In the genomic region with DNA sequence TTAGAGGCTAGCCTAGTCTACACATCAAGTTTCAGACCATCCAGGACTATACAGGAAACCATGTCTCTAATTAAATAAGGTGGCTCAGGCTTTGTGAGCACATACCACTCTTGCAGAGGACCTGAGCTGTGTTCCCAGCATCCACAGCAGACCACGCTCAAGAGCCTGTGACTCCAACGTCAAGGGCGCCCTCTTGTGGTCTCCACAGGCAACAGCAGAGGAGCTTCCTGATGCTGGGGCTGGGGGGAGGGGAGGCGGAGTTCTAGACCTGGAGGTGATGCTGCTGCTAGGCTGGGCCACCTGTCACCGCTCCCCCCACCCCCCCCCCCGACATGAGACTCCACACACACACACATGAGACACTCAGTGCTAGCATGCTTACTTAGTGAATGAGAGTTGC, we compare ENCODE assay signal across 10 mouse cellular contexts. TPM values are rescaled to one million over a fixed set of nuclear protein-coding genes. Genes with fewer than 3 reads are reported as not detected.
DNase-seq lines count a peak whose midpoint lies in the region; ATAC-seq and TF ChIP-seq lines count a peak whose summit lies in the region.
"Had no signal": no experiment of that assay in that cellular context is flagged by ENCODE, and none has a peak within 500 bp of the region (broad histone marks: within the 10 kb centered on the region; RNA-seq: fewer than 3 reads in every experiment).

No protein-coding gene starts in this region.

- H3K4me2 ChIP-seq in heart, embryonic 11.5 days, result no peak overlapping the region
- no peak overlapping the region for H3K4me2 ChIP-seq in forebrain, embryonic 15.5 days (replicated peaks)
- no peak overlapping the region for H3K4me2 ChIP-seq in forebrain, embryonic 16.5 days (ENCODE audit: low read length)
- H3K4me2 ChIP-seq: neural tube, embryonic 13.5 days had no signal

- ATAC-seq in heart, embryonic 11.5 days (replicated peaks; ENCODE audit: insufficient number of reproducible peaks, low FRiP score, low TSS enrichment), result no peak
- 0 out of 2 replicates have a peak, but pooled peaks have one; percentile 32 for ATAC-seq in monocyte, adult 5-6 weeks (replicated peaks; ENCODE audit: insufficient number of reproducible peaks, low FRiP score, low TSS enrichment, poor library complexity, severe bottlenecking)
- ATAC-seq in forebrain, embryonic 15.5 days (replicated peaks), result no peak
- no peak for ATAC-seq in forebrain, embryonic 16.5 days

- H3K79me2 ChIP-seq in C2C12 (ENCODE audit: control insufficient read depth, insufficient read depth), result no peaks in the 10 kb centered on the region

- H3K79me3 ChIP-seq in C2C12 (ENCODE audit: low read depth), result no peaks in the 10 kb centered on the region

- no peak overlapping the region for H3ac ChIP-seq in C2C12 (ENCODE audit: control insufficient read depth, insufficient read length, low read depth)

- H3K4me1 ChIP-seq in heart, embryonic 11.5 days (ENCODE audit: control insufficient read depth, insufficient read depth, low read length), result no peaks in the 10 kb centered on the region
- no peaks in the 10 kb centered on the region for H3K4me1 ChIP-seq in forebrain, embryonic 15.5 days
- no peaks in the 10 kb centered on the region for H3K4me1 ChIP-seq in forebrain, embryonic 16.5 days (replicated peaks; ENCODE audit: control insufficient read depth, insufficient read depth, low read length)
- H3K4me1 ChIP-seq: neural tube, embryonic 13.5 days had no signal

- no peaks in the 10 kb centered on the region for H3K9me3 ChIP-seq in heart, embryonic 11.5 days (replicated peaks; ENCODE audit: control insufficient read depth, low read length)
- no peaks in the 10 kb centered on the region for H3K9me3 ChIP-seq in forebrain, embryonic 15.5 days
- no peaks in the 10 kb centered on the region for H3K9me3 ChIP-seq in forebrain, embryonic 16.5 days (ENCODE audit: control insufficient read depth, low read length)
- H3K9me3 ChIP-seq: neural tube, embryonic 13.5 days had no signal

- peak; percentile 85 for DNase-seq in heart, adult 11 months
- DNase-seq in c-Kit-positive CD71-positive TER-119-negative erythroid progenitor cells, embryonic 14.5 days (ENCODE audit: low read depth), result peak; percentile 33
- no peak for DNase-seq in frontal cortex, postnatal 14 days (ENCODE audit: low spot score in 2 of 2)

- no peaks in the 10 kb centered on the region for H3K27me3 ChIP-seq in heart, embryonic 11.5 days (ENCODE audit: control insufficient read depth, insufficient read depth, low read length)
- no peaks in the 10 kb centered on the region for H3K27me3 ChIP-seq in C2C12 (ENCODE audit: control insufficient read depth, insufficient read depth, insufficient read length)
- no peaks in the 10 kb centered on the region for H3K27me3 ChIP-seq in forebrain, embryonic 15.5 days
- H3K27me3 ChIP-seq in forebrain, embryonic 16.5 days (replicated peaks; ENCODE audit: control insufficient read depth, insufficient read depth, low read length), result no peaks in the 10 kb centered on the region
- H3K27me3 ChIP-seq: neural tube, embryonic 13.5 days had no signal

- no peak overlapping the region for H3K27ac ChIP-seq in heart, embryonic 11.5 days (ENCODE audit: low read depth, low read length)
- H3K27ac ChIP-seq in forebrain, embryonic 15.5 days (replicated peaks), result no peak overlapping the region
- H3K27ac ChIP-seq in forebrain, embryonic 16.5 days (ENCODE audit: low read length), result no peak overlapping the region
- H3K27ac ChIP-seq: neural tube, embryonic 13.5 days had no signal

- TF ChIP-seq CTCF in C2C12 (IDR thresholded peaks at IDR 0.05; ENCODE audit: control insufficient read depth, insufficient read depth, insufficient read length), result peak; percentile 30

- H3K36me3 ChIP-seq in heart, embryonic 11.5 days (ENCODE audit: control insufficient read depth, insufficient read depth, low read length), result no peaks in the 10 kb centered on the region
- H3K36me3 ChIP-seq in C2C12 (ENCODE audit: control insufficient read depth, insufficient read depth), result no peaks in the 10 kb centered on the region
- H3K36me3 ChIP-seq in forebrain, embryonic 15.5 days, result no peaks in the 10 kb centered on the region
- no peaks in the 10 kb centered on the region for H3K36me3 ChIP-seq in forebrain, embryonic 16.5 days (ENCODE audit: control insufficient read depth, insufficient read depth)
- H3K36me3 ChIP-seq: neural tube, embryonic 13.5 days had no signal

- 30% methylated on average over 6 of the region's 6 CpGs for WGBS in heart, embryonic 11.5 days (ENCODE audit: insufficient replicate concordance)
- WGBS in forebrain, embryonic 15.5 days, result 32% methylated on average over 6 of the region's 6 CpGs
- 18% methylated on average over 6 of the region's 6 CpGs for WGBS in forebrain, embryonic 16.5 days

- no peak overlapping the region for H3K4me3 ChIP-seq in heart, embryonic 11.5 days (ENCODE audit: low read depth, low read length)
- no peak overlapping the region for H3K4me3 ChIP-seq in C2C12 (ENCODE audit: insufficient read depth, poor library complexity, severe bottlenecking)
- H3K4me3 ChIP-seq in forebrain, embryonic 15.5 days, result no peak overlapping the region
- H3K4me3 ChIP-seq in forebrain, embryonic 16.5 days (replicated peaks; ENCODE audit: low read length), result no peak overlapping the region
- H3K4me3 ChIP-seq: neural tube, embryonic 13.5 days had no signal

- no peak overlapping the region for H3K9ac ChIP-seq in heart, embryonic 11.5 days (ENCODE audit: low read depth, low read length)
- no peak overlapping the region for H3K9ac ChIP-seq in forebrain, embryonic 15.5 days (replicated peaks)
- no peak overlapping the region for H3K9ac ChIP-seq in forebrain, embryonic 16.5 days (replicated peaks; ENCODE audit: low read depth, low read length)
- H3K9ac ChIP-seq: neural tube, embryonic 13.5 days had no signal

TF ChIP-seq in C2C12, 6 proteins besides CTCF, POLR2A, EP300 and RAD21:
- TF ChIP-seq USF1 (IDR thresholded peaks at IDR 0.05; ENCODE audit: low read depth) (no peak), CEBPB (IDR thresholded peaks at IDR 0.05; ENCODE audit: low read depth) (no peak), FOSL1 (IDR thresholded peaks at IDR 0.05; ENCODE audit: insufficient read depth, low read length, poor library complexity, severe bottlenecking) (no peak), MYOG (IDR thresholded peaks at IDR 0.05; ENCODE audit: control insufficient read depth, extremely low read depth, insufficient read length) (no peak), MAX (IDR thresholded peaks at IDR 0.05) (no peak), MYOD1 (IDR thresholded peaks at IDR 0.05; ENCODE audit: control insufficient read depth, insufficient read length, low read depth) (no peak)

RNA-seq across cellular contexts. Expression of a gene that starts 5.1 kb away (rescaled TPM):
- 11.1 and 14.0 TPM in 2 replicates for polyA plus RNA-seq in heart, embryonic 11.5 days (2014; fragmentation: Nextera tagmentation; extraction: Ambion mirVana)
- 1.2 TPM for polyA plus RNA-seq in C2C12 (2012; fragmentation: generic; extraction: Trizol)
- 0.57 TPM in 1 of 3 replicates, not detected in the others for total RNA-seq in monocyte, adult 5-6 weeks (2017)
- 1.9 and 3.6 TPM in 2 replicates for polyA plus RNA-seq in forebrain, embryonic 15.5 days (2015; fragmentation: Nextera tagmentation; extraction: Ambion mirVana)
- 2.0 and 3.0 TPM in 2 replicates for polyA plus RNA-seq in forebrain, embryonic 16.5 days (2015; fragmentation: Nextera tagmentation; extraction: Ambion mirVana)
- total RNA-seq: adrenal gland, postnatal 36 days had no signal

RNA-seq across cellular contexts. Expression of a gene that starts 25.6 kb away (rescaled TPM):
- 0.17 TPM in 1 of 2 replicates, not detected in the other for polyA plus RNA-seq in heart, embryonic 11.5 days (2014; fragmentation: Nextera tagmentation; extraction: Ambion mirVana)
- 0.11 TPM for polyA plus RNA-seq in C2C12 (2012; fragmentation: generic; extraction: Trizol)
- total RNA-seq in monocyte, adult 5-6 weeks (2017), result not detected in 3 replicates
- polyA plus RNA-seq in forebrain, embryonic 15.5 days (2015; fragmentation: Nextera tagmentation; extraction: Ambion mirVana), result 0.36 and 0.81 TPM in 2 replicates
- polyA plus RNA-seq in forebrain, embryonic 16.5 days (2015; fragmentation: Nextera tagmentation; extraction: Ambion mirVana), result 0.41 and 0.62 TPM in 2 replicates
- total RNA-seq: adrenal gland, postnatal 36 days had no signal

RNA-seq across cellular contexts. Expression of a gene that starts 48.0 kb away (rescaled TPM):
- 11.6 and 12.9 TPM in 2 replicates for polyA plus RNA-seq in heart, embryonic 11.5 days (2014; fragmentation: Nextera tagmentation; extraction: Ambion mirVana)
- polyA plus RNA-seq in C2C12 (2012; fragmentation: generic; extraction: Trizol), result 17.4 TPM
- 1.1 to 5.4 TPM (median 3.4 TPM) in 3 replicates for total RNA-seq in monocyte, adult 5-6 weeks (2017)
- 25.8 and 29.5 TPM in 2 replicates for polyA plus RNA-seq in forebrain, embryonic 15.5 days (2015; fragmentation: Nextera tagmentation; extraction: Ambion mirVana)
- polyA plus RNA-seq in forebrain, embryonic 16.5 days (2015; fragmentation: Nextera tagmentation; extraction: Ambion mirVana), result 26.4 and 31.0 TPM in 2 replicates

RNA-seq across cellular contexts. Expression of a gene that starts 51.0 kb away (rescaled TPM):
- 0.59 and 0.64 TPM in 2 replicates for polyA plus RNA-seq in heart, embryonic 11.5 days (2014; fragmentation: Nextera tagmentation; extraction: Ambion mirVana)
- polyA plus RNA-seq in C2C12 (2012; fragmentation: generic; extraction: Trizol), result 0.01 TPM
- not detected in 3 replicates for total RNA-seq in monocyte, adult 5-6 weeks (2017)
- polyA plus RNA-seq in forebrain, embryonic 15.5 days (2015; fragmentation: Nextera tagmentation; extraction: Ambion mirVana), result 0.97 and 1.1 TPM in 2 replicates
- polyA plus RNA-seq in forebrain, embryonic 16.5 days (2015; fragmentation: Nextera tagmentation; extraction: Ambion mirVana), result 0.82 and 0.94 TPM in 2 replicates

RNA-seq across cellular contexts. Expression of a gene that starts 51.2 kb away (rescaled TPM):
- 17.6 and 19.3 TPM in 2 replicates for polyA plus RNA-seq in heart, embryonic 11.5 days (2014; fragmentation: Nextera tagmentation; extraction: Ambion mirVana)
- polyA plus RNA-seq in C2C12 (2012; fragmentation: generic; extraction: Trizol), result 15.3 TPM
- 7.2 to 13.7 TPM (median 8.1 TPM) in 3 replicates for total RNA-seq in monocyte, adult 5-6 weeks (2017)
- 78.5 and 85.1 TPM in 2 replicates for polyA plus RNA-seq in forebrain, embryonic 15.5 days (2015; fragmentation: Nextera tagmentation; extraction: Ambion mirVana)
- polyA plus RNA-seq in forebrain, embryonic 16.5 days (2015; fragmentation: Nextera tagmentation; extraction: Ambion mirVana), result 76.3 and 102 TPM in 2 replicates

Comparison
In these comparisons a context has a peak if more than half of its experiments do, and no peak if none do; other contexts are left out.
1. DNase-seq: peak in heart, adult 11 months (single experiment) and c-Kit-positive CD71-positive TER-119-negative erythroid progenitor cells, embryonic 14.5 days (single experiment); none in frontal cortex, postnatal 14 days (0 of 2).